ENCODE assay signal across 11 mouse cellular contexts in the genomic region with DNA sequence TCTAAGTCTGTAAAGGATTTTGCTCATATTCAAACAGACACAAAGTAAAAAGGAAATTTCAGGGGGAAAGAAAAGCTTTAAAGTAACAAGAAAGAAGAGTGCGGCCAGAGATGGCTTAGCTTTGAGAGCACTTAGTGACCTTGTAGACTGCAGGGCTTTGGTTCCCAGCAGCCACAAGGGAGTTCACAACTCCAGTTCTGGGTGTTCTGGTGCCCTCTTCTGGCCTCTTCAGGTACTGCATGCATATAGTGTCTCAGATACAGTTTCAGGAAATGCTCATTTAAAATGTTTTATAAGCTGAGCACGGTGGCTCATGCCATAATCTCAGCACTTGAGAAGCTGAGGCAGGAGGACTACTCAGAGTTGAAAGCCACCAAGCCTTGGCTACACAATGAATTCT. TPM values are rescaled to one million over a fixed set of nuclear protein-coding genes. Genes with fewer than 3 reads are reported as not detected.
DNase-seq lines count a peak whose midpoint lies in the region; ATAC-seq and TF ChIP-seq lines count a peak whose summit lies in the region.
"Had no signal": no experiment of that assay in that cellular context is flagged by ENCODE, and none has a peak within 500 bp of the region (broad histone marks: within the 10 kb centered on the region; RNA-seq: fewer than 3 reads in every experiment).

No protein-coding gene starts in this region.

- no peak overlapping the region for H3K4me3 ChIP-seq in forebrain, postnatal 0 days (ENCODE audit: low read depth, low read length)
- no peak overlapping the region for H3K4me3 ChIP-seq in forebrain, embryonic 13.5 days
- H3K4me3 ChIP-seq in midbrain, postnatal 0 days (ENCODE audit: low read depth, low read length) = no peak overlapping the region
- no peak overlapping the region for H3K4me3 ChIP-seq in midbrain, embryonic 11.5 days (ENCODE audit: low read depth, low read length)
- H3K4me3 ChIP-seq in embryonic facial prominence, embryonic 10.5 days = no peak overlapping the region
- H3K4me3 ChIP-seq in thymus, adult 2 months (ENCODE audit: control insufficient read depth, insufficient read depth, low read length) = no peak overlapping the region

- no peak overlapping the region for H3K27ac ChIP-seq in forebrain, postnatal 0 days (ENCODE audit: low read depth, low read length)
- H3K27ac ChIP-seq in forebrain, embryonic 13.5 days = no peak overlapping the region
- no peak overlapping the region for H3K27ac ChIP-seq in midbrain, postnatal 0 days (ENCODE audit: low read depth, low read length)
- H3K27ac ChIP-seq in midbrain, embryonic 11.5 days (ENCODE audit: low read depth, low read length) = no peak overlapping the region
- H3K27ac ChIP-seq in embryonic facial prominence, embryonic 10.5 days (replicated peaks) = no peak overlapping the region
- no peak overlapping the region for H3K27ac ChIP-seq in thymus, adult 2 months (ENCODE audit: control insufficient read depth, insufficient read depth, low read length)
- H3K27ac ChIP-seq: macrophage had no signal

- H3K4me1 ChIP-seq in forebrain, postnatal 0 days (ENCODE audit: insufficient read depth) = no peaks in the 10 kb centered on the region
- no peaks in the 10 kb centered on the region for H3K4me1 ChIP-seq in forebrain, embryonic 13.5 days
- no peaks in the 10 kb centered on the region for H3K4me1 ChIP-seq in midbrain, postnatal 0 days (ENCODE audit: insufficient read depth, low read length)
- H3K4me1 ChIP-seq in midbrain, embryonic 11.5 days (ENCODE audit: control insufficient read depth, insufficient read depth, low read length) = no peaks in the 10 kb centered on the region
- H3K4me1 ChIP-seq in embryonic facial prominence, embryonic 10.5 days = no peaks in the 10 kb centered on the region
- H3K4me1 ChIP-seq in thymus, adult 2 months (replicated peaks; ENCODE audit: control insufficient read depth, insufficient read depth, low read length) = no peaks in the 10 kb centered on the region

- intact Hi-C loops in left cerebral cortex, postnatal 10 days (cut with DNase I) = no loop called here
- intact Hi-C loops in heart, postnatal 36 days (cut with DNase I) = no loop called here

- no peak for TF ChIP-seq POLR2A in thymus, adult 2 months (IDR thresholded peaks at IDR 0.05; ENCODE audit: control insufficient read depth, extremely low read depth, insufficient read depth, low read length, poor library complexity)

- no peak overlapping the region for H3K4me2 ChIP-seq in forebrain, postnatal 0 days (ENCODE audit: low read depth)
- H3K4me2 ChIP-seq in forebrain, embryonic 13.5 days = no peak overlapping the region
- H3K4me2 ChIP-seq in midbrain, postnatal 0 days (ENCODE audit: low read depth, low read length, poor library complexity, severe bottlenecking) = no peak overlapping the region
- H3K4me2 ChIP-seq in midbrain, embryonic 11.5 days = no peak overlapping the region

- 94% methylated on average over 2 of the region's 2 CpGs for WGBS in forebrain, postnatal 0 days
- WGBS in forebrain, embryonic 13.5 days = 90% methylated on average over 2 of the region's 2 CpGs
- whole genome bisulfite sequencing in midbrain, postnatal 0 days = 86% methylated on average over 2 of the region's 2 CpGs
- WGBS in midbrain, embryonic 11.5 days = 78% methylated on average over 2 of the region's 2 CpGs
- WGBS in embryonic facial prominence, embryonic 10.5 days = 75% methylated on average over 2 of the region's 2 CpGs
- 74% methylated on average over 2 of the region's 2 CpGs for WGBS in thymus, adult 2 months

- no peaks in the 10 kb centered on the region for H3K36me3 ChIP-seq in forebrain, postnatal 0 days (ENCODE audit: insufficient read depth)
- H3K36me3 ChIP-seq in forebrain, embryonic 13.5 days (ENCODE audit: poor library complexity, severe bottlenecking) = no peaks in the 10 kb centered on the region
- no peaks in the 10 kb centered on the region for H3K36me3 ChIP-seq in midbrain, postnatal 0 days (ENCODE audit: insufficient read depth, low read length)
- H3K36me3 ChIP-seq in midbrain, embryonic 11.5 days (ENCODE audit: control insufficient read depth, insufficient read depth, low read length) = no peaks in the 10 kb centered on the region
- H3K36me3 ChIP-seq in embryonic facial prominence, embryonic 10.5 days (replicated peaks) = no peaks in the 10 kb centered on the region
- no peaks in the 10 kb centered on the region for H3K36me3 ChIP-seq in thymus, adult 2 months (ENCODE audit: control insufficient read depth, insufficient read depth, low read length)

- TF ChIP-seq CTCF in forebrain, postnatal 0 days (IDR thresholded peaks at IDR 0.05; ENCODE audit: low read depth) = peak; percentile 53
- peak; percentile 63 for TF ChIP-seq CTCF in midbrain, postnatal 0 days (IDR thresholded peaks at IDR 0.05)
- TF ChIP-seq CTCF in thymus, adult 2 months (IDR thresholded peaks at IDR 0.05; ENCODE audit: borderline replicate concordance, control insufficient read depth, extremely low read depth, insufficient read depth, low read length, poor library complexity) = no peak

- H3K9me3 ChIP-seq in forebrain, postnatal 0 days (ENCODE audit: low read length) = no peaks in the 10 kb centered on the region
- no peaks in the 10 kb centered on the region for H3K9me3 ChIP-seq in forebrain, embryonic 13.5 days (replicated peaks)
- H3K9me3 ChIP-seq in midbrain, postnatal 0 days (ENCODE audit: low read length) = no peaks in the 10 kb centered on the region
- no peaks in the 10 kb centered on the region for H3K9me3 ChIP-seq in midbrain, embryonic 11.5 days (ENCODE audit: control insufficient read depth, low read length)
- peaks cover 10% of the 10 kb centered on the region; the same call in 1 of the 2 replicates for H3K9me3 ChIP-seq in embryonic facial prominence, embryonic 10.5 days

- DNase-seq in forebrain, postnatal 0 days = no peak
- no peak for DNase-seq in midbrain, postnatal 0 days (ENCODE audit: low spot score)
- DNase-seq in midbrain, embryonic 11.5 days (ENCODE audit: low spot score, missing footprints) = no peak
- DNase-seq in embryonic facial prominence, embryonic 10.5 days (ENCODE audit: low spot score) = peak; percentile 33
- peak; percentile 46 for DNase-seq in thymus, adult 2 months
- no peak for DNase-seq in left cerebral cortex, postnatal 10 days (ENCODE audit: extremely low spot score in 1 of 2, low spot score in 2 of 2)
- no peak for DNase-seq in heart, postnatal 36 days
- DNase-seq: right cerebral cortex, adult 18-20 months had no signal

- H3K9ac ChIP-seq in forebrain, postnatal 0 days = no peak overlapping the region
- H3K9ac ChIP-seq in forebrain, embryonic 13.5 days = no peak overlapping the region
- H3K9ac ChIP-seq in midbrain, postnatal 0 days (replicated peaks; ENCODE audit: low read length, poor library complexity, severe bottlenecking) = no peak overlapping the region
- H3K9ac ChIP-seq in midbrain, embryonic 11.5 days (ENCODE audit: low read length) = no peak overlapping the region

- H3K27me3 ChIP-seq in forebrain, postnatal 0 days (ENCODE audit: insufficient read depth, low read length) = no peaks in the 10 kb centered on the region
- H3K27me3 ChIP-seq in forebrain, embryonic 13.5 days = no peaks in the 10 kb centered on the region
- H3K27me3 ChIP-seq in midbrain, postnatal 0 days (ENCODE audit: insufficient read depth, low read length) = no peaks in the 10 kb centered on the region
- no peaks in the 10 kb centered on the region for H3K27me3 ChIP-seq in midbrain, embryonic 11.5 days (ENCODE audit: control insufficient read depth, insufficient read depth, low read length)
- no peaks in the 10 kb centered on the region for H3K27me3 ChIP-seq in embryonic facial prominence, embryonic 10.5 days (replicated peaks; ENCODE audit: low read depth, poor library complexity, severe bottlenecking)
- H3K27me3 ChIP-seq in thymus, adult 2 months (ENCODE audit: control insufficient read depth, insufficient read depth, low read length) = no peaks in the 10 kb centered on the region

- no peak for ATAC-seq in forebrain, postnatal 0 days
- ATAC-seq in forebrain, embryonic 13.5 days = no peak
- ATAC-seq in midbrain, postnatal 0 days (ENCODE audit: low FRiP score) = no peak
- no peak for ATAC-seq in midbrain, embryonic 11.5 days (ENCODE audit: low FRiP score)

RNA-seq across cellular contexts. Expression of gene Whamm, which starts 55.4 kb away (rescaled TPM):
- total RNA-seq in forebrain, postnatal 0 days (2014; rRNA removed) = 7.1 and 8.7 TPM in 2 replicates
- polyA plus RNA-seq in forebrain, postnatal 0 days (2015; fragmentation: Nextera tagmentation; extraction: Ambion mirVana) = 4.2 and 5.4 TPM in 2 replicates
- polyA plus RNA-seq in forebrain, embryonic 13.5 days (2015; fragmentation: Nextera tagmentation; extraction: Ambion mirVana) = 4.1 and 4.5 TPM in 2 replicates
- 6.2 and 9.6 TPM in 2 replicates for total RNA-seq in midbrain, postnatal 0 days (2014; rRNA removed)
- 5.4 and 5.5 TPM in 2 replicates for polyA plus RNA-seq in midbrain, postnatal 0 days (2015; fragmentation: Nextera tagmentation; extraction: Ambion mirVana)
- 4.2 and 5.7 TPM in 2 replicates for polyA plus RNA-seq in midbrain, embryonic 11.5 days (2014; fragmentation: Nextera tagmentation; extraction: Ambion mirVana)
- 2.4 and 3.4 TPM in 2 replicates for polyA plus RNA-seq in embryonic facial prominence, embryonic 10.5 days (2016; fragmentation: Nextera tagmentation; extraction: Ambion mirVana)
- 29.8 and 30.4 TPM in 2 replicates for polyA plus RNA-seq in thymus, adult 2 months (2012; rRNA removed)
- total RNA-seq in left cerebral cortex, postnatal 10 days (2021) = 10 to 100 TPM; 15.5 to 17.4 TPM
- 10 to 100 TPM in 1 of 2 experiments, 1 to 10 TPM in 1; 10.0 to 10.5 TPM for total RNA-seq in heart, postnatal 36 days (2021)

RNA-seq across cellular contexts. Expression of gene Fsd2, which starts 59.7 kb away (rescaled TPM):
- total RNA-seq in forebrain, postnatal 0 days (2014; rRNA removed) = 0.15 and 0.48 TPM in 2 replicates
- 0.16 and 0.31 TPM in 2 replicates for polyA plus RNA-seq in forebrain, postnatal 0 days (2015; fragmentation: Nextera tagmentation; extraction: Ambion mirVana)
- 0.10 TPM in 2 replicates for polyA plus RNA-seq in forebrain, embryonic 13.5 days (2015; fragmentation: Nextera tagmentation; extraction: Ambion mirVana)
- total RNA-seq in midbrain, postnatal 0 days (2014; rRNA removed) = 0.22 TPM in 1 of 2 replicates, not detected in the other
- polyA plus RNA-seq in midbrain, postnatal 0 days (2015; fragmentation: Nextera tagmentation; extraction: Ambion mirVana) = 0.28 and 0.36 TPM in 2 replicates
- 0.08 and 0.22 TPM in 2 replicates for polyA plus RNA-seq in midbrain, embryonic 11.5 days (2014; fragmentation: Nextera tagmentation; extraction: Ambion mirVana)
- 0.04 TPM in 1 of 2 replicates, not detected in the other for polyA plus RNA-seq in embryonic facial prominence, embryonic 10.5 days (2016; fragmentation: Nextera tagmentation; extraction: Ambion mirVana)
- polyA plus RNA-seq in thymus, adult 2 months (2012; rRNA removed) = 1.5 and 3.2 TPM in 2 replicates
- under 1 TPM; 0.09 to 0.10 TPM for total RNA-seq in left cerebral cortex, postnatal 10 days (2021)
- total RNA-seq in heart, postnatal 36 days (2021) = 100 to 1,000 TPM; 276 to 293 TPM
- polyA plus RNA-seq: intestine, embryonic 14.5 days had no signal

Comparison
In these comparisons a context has a peak if more than half of its experiments do, and no peak if none do; other contexts are left out.
1. DNase-seq: peak in embryonic facial prominence, embryonic 10.5 days (single experiment) and thymus, adult 2 months (single experiment); none in forebrain, postnatal 0 days (single experiment), midbrain, postnatal 0 days (single experiment), midbrain, embryonic 11.5 days (single experiment), left cerebral cortex, postnatal 10 days (0 of 2) and heart, postnatal 36 days (0 of 2).